24 mouse cellular contexts compared by ENCODE assay signal in the genomic region with DNA sequence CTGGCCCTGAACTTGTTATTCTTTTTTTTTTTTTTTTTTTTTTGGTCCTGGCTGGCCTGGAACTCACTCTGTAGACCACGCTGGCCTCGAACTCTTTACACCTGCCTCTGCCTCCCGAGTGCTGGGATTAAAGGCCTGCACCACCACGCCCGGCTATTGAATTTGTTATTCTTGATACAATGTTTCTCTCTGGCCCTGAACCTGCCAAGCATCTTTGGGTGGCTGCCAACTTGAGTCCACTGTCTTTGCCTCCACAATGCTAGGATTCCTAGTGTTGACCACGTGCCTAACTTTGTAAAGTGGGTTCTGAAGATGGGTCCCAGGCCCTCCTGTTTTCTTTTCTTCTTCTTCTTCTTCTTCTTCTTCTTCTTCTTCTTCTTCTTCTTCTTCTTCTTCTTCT. TPM values are rescaled to one million over a fixed set of nuclear protein-coding genes. Genes with fewer than 3 reads are reported as not detected.
DNase-seq lines count a peak whose midpoint lies in the region; TF ChIP-seq lines count a peak whose summit lies in the region.
"Had no signal": no experiment of that assay in that cellular context is flagged by ENCODE, and none has a peak within 500 bp of the region (broad histone marks: within the 10 kb centered on the region; RNA-seq: fewer than 3 reads in every experiment).

No protein-coding gene starts in this region.

- no peak overlapping the region for H3K27ac ChIP-seq in kidney, adult 2 months (ENCODE audit: insufficient read depth, low read depth, low read length)
- H3K27ac ChIP-seq: embryonic facial prominence, embryonic 15.5 days; forebrain, embryonic 15.5 days; heart, adult 2 months; hindbrain, embryonic 14.5 days; kidney, postnatal 0 days; liver, embryonic 13.5 days; lung, embryonic 15.5 days; midbrain, embryonic 13.5 days; stomach, embryonic 15.5 days had no signal

- H3K27me3 ChIP-seq in kidney, adult 2 months (replicated peaks; ENCODE audit: control insufficient read depth, insufficient read depth, low read length), result no peaks in the 10 kb centered on the region
- H3K27me3 ChIP-seq: embryonic facial prominence, embryonic 15.5 days; forebrain, embryonic 15.5 days; liver, embryonic 13.5 days; lung, embryonic 15.5 days; midbrain, embryonic 13.5 days; Patski; stomach, embryonic 15.5 days had no signal

- TF ChIP-seq POLR2A in kidney, adult 2 months (IDR thresholded peaks at IDR 0.05; ENCODE audit: low read depth, low read length), result no peak

- peak; percentile 47 for DNase-seq in adrenal gland, postnatal 14 days
- DNase-seq in adrenal gland, adult 8-10 months, result no peak
- peak; percentile 42 for DNase-seq in kidney, adult 2 months
- no peak for DNase-seq in kidney, adult 11 months
- DNase-seq in lung, postnatal 10 days, result peak; percentile 40
- no peak for DNase-seq in lung, postnatal 25 days (ENCODE audit: low spot score)
- DNase-seq in kidney, postnatal 36 days, result peak; percentile 40 to 68
- DNase-seq in gastrocnemius, adult 18-20 months (ENCODE audit: low spot score), result no peak
- DNase-seq: cerebellum, adult 18-20 months; gastrocnemius, postnatal 25 days; heart, adult 2 months; heart, postnatal 36 days; layer of hippocampus, postnatal 36 days; liver, embryonic 13.5 days; thymus, adult 2 months; thymus, postnatal 4 days had no signal

- no peaks in the 10 kb centered on the region for H3K4me1 ChIP-seq in kidney, adult 2 months (ENCODE audit: control insufficient read depth, insufficient read depth, low read length)
- H3K4me1 ChIP-seq: midbrain, embryonic 13.5 days had no signal

- no peak overlapping the region for H3K4me3 ChIP-seq in kidney, adult 2 months (ENCODE audit: insufficient read depth, low read depth, low read length)
- H3K4me3 ChIP-seq: embryonic facial prominence, embryonic 15.5 days; forebrain, embryonic 15.5 days; heart, adult 2 months; liver, embryonic 13.5 days; lung, embryonic 15.5 days; midbrain, embryonic 13.5 days; stomach, embryonic 15.5 days had no signal

- H3K36me3 ChIP-seq in kidney, adult 2 months (ENCODE audit: control insufficient read depth, insufficient read depth, low read length), result no peaks in the 10 kb centered on the region
- H3K36me3 ChIP-seq: embryonic facial prominence, embryonic 15.5 days; forebrain, embryonic 15.5 days; liver, embryonic 13.5 days; lung, embryonic 15.5 days; midbrain, embryonic 13.5 days; stomach, embryonic 15.5 days had no signal

- no peak for TF ChIP-seq CTCF in kidney, adult 2 months (conservative IDR thresholded peaks at IDR 0.05; ENCODE audit: insufficient read depth, insufficient read length, low read depth, low read length)

- 71% methylated on average over 6 of the region's 6 CpGs for WGBS in kidney, adult 2 months

RNA-seq across cellular contexts. Expression of gene Cmip, which starts 34.5 kb away (rescaled TPM):
- total RNA-seq in adrenal gland, postnatal 14 days (2021), result 94.6 and 96.2 TPM in 2 replicates
- 100 to 1,000 TPM; 134 to 141 (median 137) TPM for total RNA-seq in adrenal gland, adult 8-10 months (2022)
- polyA plus RNA-seq in kidney, adult 2 months (2012; rRNA removed), result 104 and 112 TPM in 2 replicates
- total RNA-seq in gastrocnemius, adult 18-20 months (2021), result 1 to 10 TPM; 6.8 to 8.5 TPM

Comparison
In these comparisons a context has a peak if more than half of its experiments do, and no peak if none do; other contexts are left out.
1. DNase-seq: peak in adrenal gland, postnatal 14 days (single experiment), kidney, adult 2 months (single experiment), lung, postnatal 10 days (single experiment) and kidney, postnatal 36 days (2 of 2); none in adrenal gland, adult 8-10 months (single experiment), kidney, adult 11 months (single experiment), lung, postnatal 25 days (single experiment) and gastrocnemius, adult 18-20 months (single experiment).
2. RNA of gene Cmip, which starts 34.5 kb away (total RNA-seq): 134 to 141 TPM in adrenal gland, adult 8-10 months and 94.6 to 96.2 TPM in adrenal gland, postnatal 14 days; 6.8 to 8.5 TPM in gastrocnemius, adult 18-20 months; every median in the first group is over 10 times any median in the second.